Mouse (Mus musculus): ENCODE data around the gene Cgref1. TPM values are rescaled to one million over a fixed set of nuclear protein-coding genes. Genes with fewer than 3 reads are reported as not detected.

Cgref1 gene
- polyA plus RNA-seq, 1 experiment: 0.76 TPM

GRCm38 (mm10) chr5:30915456-30915855 lies 29.9 kb downstream of the Cgref1 start:
- H3K4me3 ChIP-seq (ENCODE audit: extremely low read depth, insufficient read depth, insufficient read length): peak overlapping the region; percentile 29; the same call in 1 of the 2 replicates
- no peaks in the 10 kb centered on the region for H3K36me3 ChIP-seq (ENCODE audit: control insufficient read depth, insufficient read depth, low read length)
- TF ChIP-seq POLR2A (IDR thresholded peaks at IDR 0.05; ENCODE audit: low read depth, low read length): no peak
- TF ChIP-seq CTCF (IDR thresholded peaks at IDR 0.05; ENCODE audit: extremely low read depth, insufficient read depth, insufficient read length, insufficient replicate concordance): no peak
- peaks cover 5% of the 10 kb centered on the region; the same call in 1 of the 2 replicates for H3K4me1 ChIP-seq (ENCODE audit: control insufficient read depth, insufficient read depth, insufficient read length)
- 21% methylated on average over 9 of the region's 9 CpGs for WGBS
- no peaks in the 10 kb centered on the region for H3K27me3 ChIP-seq (ENCODE audit: control insufficient read depth, insufficient read depth, low read length)
- H3K27ac ChIP-seq (ENCODE audit: insufficient read depth, low read length): peak overlapping the region; percentile 65
- DNase-seq (ENCODE audit: low read depth in 1 of 2, low spot score in 2 of 2): no peak

- DNase-seq (ENCODE audit: low read depth in 1 of 2, low spot score in 2 of 2): no peak
- 45% methylated on average over 6 of the region's 6 CpGs for WGBS
- no peaks in the 10 kb centered on the region for H3K27me3 ChIP-seq (ENCODE audit: control insufficient read depth, insufficient read depth, low read length)
- peak overlapping the region; percentile 65; the same call in 1 of the 2 replicates for H3K27ac ChIP-seq (ENCODE audit: insufficient read depth, low read length)
- H3K4me1 ChIP-seq (ENCODE audit: control insufficient read depth, insufficient read depth, insufficient read length): peaks cover 5% of the 10 kb centered on the region; the same call in 1 of the 2 replicates
- H3K4me3 ChIP-seq (ENCODE audit: extremely low read depth, insufficient read depth, insufficient read length): peak overlapping the region; percentile 26
- TF ChIP-seq POLR2A (IDR thresholded peaks at IDR 0.05; ENCODE audit: low read depth, low read length) (no peak), CTCF (IDR thresholded peaks at IDR 0.05; ENCODE audit: extremely low read depth, insufficient read depth, insufficient read length, insufficient replicate concordance) (no peak)
- H3K36me3 ChIP-seq (ENCODE audit: control insufficient read depth, insufficient read depth, low read length): no peaks in the 10 kb centered on the region
Observed at GRCm38 (mm10) chr5:30914849-30915248, 30.5 kb downstream of the Cgref1 start.

- peak overlapping the region; percentile 38; the same call in 1 of the 2 replicates for H3K4me3 ChIP-seq (ENCODE audit: extremely low read depth, insufficient read depth, insufficient read length)
- H3K27me3 ChIP-seq (ENCODE audit: control insufficient read depth, insufficient read depth, low read length): no peaks in the 10 kb centered on the region
- WGBS: 44% methylated on average over 7 of the region's 7 CpGs
- H3K36me3 ChIP-seq (ENCODE audit: control insufficient read depth, insufficient read depth, low read length): no peaks in the 10 kb centered on the region
- DNase-seq (ENCODE audit: low read depth in 1 of 2, low spot score in 2 of 2): no peak
- peaks cover 5% of the 10 kb centered on the region; the same call in 1 of the 2 replicates for H3K4me1 ChIP-seq (ENCODE audit: control insufficient read depth, insufficient read depth, insufficient read length)
- TF ChIP-seq CTCF (IDR thresholded peaks at IDR 0.05; ENCODE audit: extremely low read depth, insufficient read depth, insufficient read length, insufficient replicate concordance) (no peak), POLR2A (IDR thresholded peaks at IDR 0.05; ENCODE audit: low read depth, low read length) (no peak)
- peak overlapping the region; percentile 65 for H3K27ac ChIP-seq (ENCODE audit: insufficient read depth, low read length)
Observed at GRCm38 (mm10) chr5:30914101-30914635, 31.2 kb downstream of the Cgref1 start.

GRCm38 (mm10) chr5:30913060-30913841 lies 32.1 kb downstream of the Cgref1 start, which contains the start of gene Emilin1:
TSS of gene Emilin1 (plus strand) at chr5:30913402.
- no peak for DNase-seq (ENCODE audit: low read depth in 1 of 2, low spot score in 2 of 2)
- H3K27ac ChIP-seq (ENCODE audit: insufficient read depth, low read length): peak within 1 kb of the TSS; percentile 65
- H3K36me3 ChIP-seq (ENCODE audit: control insufficient read depth, insufficient read depth, low read length): no peaks in the 10 kb centered on the region
- H3K27me3 ChIP-seq (ENCODE audit: control insufficient read depth, insufficient read depth, low read length): no peaks in the 10 kb centered on the region
- 31% methylated on average over 13 of the region's 13 CpGs for WGBS
- TF ChIP-seq POLR2A (IDR thresholded peaks at IDR 0.05; ENCODE audit: low read depth, low read length): no peak
- TF ChIP-seq CTCF (IDR thresholded peaks at IDR 0.05; ENCODE audit: extremely low read depth, insufficient read depth, insufficient read length, insufficient replicate concordance): no peak
- peak within 1 kb of the TSS; percentile 38; the same call in 1 of the 2 replicates for H3K4me3 ChIP-seq (ENCODE audit: extremely low read depth, insufficient read depth, insufficient read length)
- peaks cover 5% of the 10 kb centered on the region; the same call in 1 of the 2 replicates for H3K4me1 ChIP-seq (ENCODE audit: control insufficient read depth, insufficient read depth, insufficient read length)

GRCm38 (mm10) chr5:30912156-30912555 lies 33.2 kb downstream of the Cgref1 start:
- no peaks in the 10 kb centered on the region for H3K27me3 ChIP-seq (ENCODE audit: control insufficient read depth, insufficient read depth, low read length)
- DNase-seq (ENCODE audit: low read depth in 1 of 2, low spot score in 2 of 2): no peak
- no peak for TF ChIP-seq CTCF (IDR thresholded peaks at IDR 0.05; ENCODE audit: extremely low read depth, insufficient read depth, insufficient read length, insufficient replicate concordance)
- TF ChIP-seq POLR2A (IDR thresholded peaks at IDR 0.05; ENCODE audit: low read depth, low read length): no peak
- no peak overlapping the region; the same call in 1 of the 2 replicates for H3K27ac ChIP-seq (ENCODE audit: insufficient read depth, low read length)
- no peaks in the 10 kb centered on the region for H3K36me3 ChIP-seq (ENCODE audit: control insufficient read depth, insufficient read depth, low read length)
- 80% methylated on average over 5 of the region's 5 CpGs for WGBS
- H3K4me1 ChIP-seq (ENCODE audit: control insufficient read depth, insufficient read depth, insufficient read length): peaks cover 5% of the 10 kb centered on the region; the same call in 1 of the 2 replicates
- no peak overlapping the region for H3K4me3 ChIP-seq (ENCODE audit: extremely low read depth, insufficient read depth, insufficient read length)

- Histone ChIP-seq H3K4me1 (ENCODE audit: control insufficient read depth, insufficient read depth, insufficient read length) (peaks cover 2% of the 10 kb centered on the region; the same call in 1 of the 2 replicates), H3K27me3 (ENCODE audit: control insufficient read depth, insufficient read depth, low read length) (no peaks in the 10 kb centered on the region), H3K4me3 (ENCODE audit: extremely low read depth, insufficient read depth, insufficient read length) (no peak overlapping the region), H3K36me3 (ENCODE audit: control insufficient read depth, insufficient read depth, low read length) (no peaks in the 10 kb centered on the region; the same call in 1 of the 2 replicates), H3K27ac (ENCODE audit: insufficient read depth, low read length) (no peak overlapping the region)
- DNase-seq (ENCODE audit: low read depth in 1 of 2, low spot score in 2 of 2): no peak
- TF ChIP-seq POLR2A (IDR thresholded peaks at IDR 0.05; ENCODE audit: low read depth, low read length) (no peak), CTCF (IDR thresholded peaks at IDR 0.05; ENCODE audit: extremely low read depth, insufficient read depth, insufficient read length, insufficient replicate concordance) (no peak)
Observed at GRCm38 (mm10) chr5:30910481-30910880, 34.9 kb downstream of the Cgref1 start.

Measured in spleen, adult 2 months (tissue).